Mouse (Mus musculus): ENCODE results near the gene Cyp27b1.

Cyp27b1 gene

DNA sequence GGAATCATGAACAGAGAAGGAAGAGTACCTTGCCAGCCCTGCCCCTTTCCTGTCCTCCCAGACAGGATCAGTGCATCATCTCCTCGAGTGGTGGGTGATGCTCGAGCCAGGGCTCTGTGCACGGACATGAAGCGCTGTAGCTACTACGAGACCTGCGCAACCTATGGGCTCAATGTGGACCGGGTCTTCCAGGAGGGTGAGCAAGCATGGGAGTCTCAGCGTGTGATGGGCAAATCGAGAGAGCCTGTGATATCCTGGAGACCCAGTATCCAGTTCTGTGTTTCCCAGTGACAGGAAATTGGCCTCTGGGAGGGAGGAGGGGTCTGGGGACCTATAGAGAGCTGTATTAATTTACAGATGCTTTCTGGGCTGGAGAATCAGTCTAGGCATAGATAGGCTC lies 37.0 kb downstream of the Cyp27b1 start:
- no peak for DNase-seq (ENCODE audit: inconsistent age in 2 of 2, low spot score in 1 of 2)

DNA sequence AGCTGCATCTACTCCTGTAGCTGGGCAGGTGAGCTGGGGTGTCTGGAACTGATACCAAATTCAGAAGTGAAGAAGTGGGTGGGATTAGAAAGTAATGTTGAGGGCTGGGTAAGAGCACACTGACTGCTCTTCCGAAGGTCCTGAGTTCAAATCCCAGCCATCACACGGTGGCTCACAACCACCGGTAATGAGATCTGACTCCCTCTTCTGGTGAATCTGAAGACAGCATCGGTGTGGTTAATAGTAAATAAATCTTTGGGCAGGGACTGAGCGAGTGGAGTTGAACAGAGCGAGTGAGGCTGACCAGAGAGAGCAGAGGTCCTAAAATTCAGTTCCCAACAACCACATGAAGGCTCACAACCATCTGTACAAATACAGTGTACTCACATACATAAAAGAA lies 37.6 kb downstream of the Cyp27b1 start:
- no peak for DNase-seq (ENCODE audit: inconsistent age in 2 of 2, low spot score in 1 of 2)

- peak; percentile 50 to 83 for DNase-seq (ENCODE audit: inconsistent age in 2 of 2, low spot score in 1 of 2)
Observed at GRCm38 (mm10) chr10:127090560-127091411, 42.7 kb downstream of the Cyp27b1 start.

DNA sequence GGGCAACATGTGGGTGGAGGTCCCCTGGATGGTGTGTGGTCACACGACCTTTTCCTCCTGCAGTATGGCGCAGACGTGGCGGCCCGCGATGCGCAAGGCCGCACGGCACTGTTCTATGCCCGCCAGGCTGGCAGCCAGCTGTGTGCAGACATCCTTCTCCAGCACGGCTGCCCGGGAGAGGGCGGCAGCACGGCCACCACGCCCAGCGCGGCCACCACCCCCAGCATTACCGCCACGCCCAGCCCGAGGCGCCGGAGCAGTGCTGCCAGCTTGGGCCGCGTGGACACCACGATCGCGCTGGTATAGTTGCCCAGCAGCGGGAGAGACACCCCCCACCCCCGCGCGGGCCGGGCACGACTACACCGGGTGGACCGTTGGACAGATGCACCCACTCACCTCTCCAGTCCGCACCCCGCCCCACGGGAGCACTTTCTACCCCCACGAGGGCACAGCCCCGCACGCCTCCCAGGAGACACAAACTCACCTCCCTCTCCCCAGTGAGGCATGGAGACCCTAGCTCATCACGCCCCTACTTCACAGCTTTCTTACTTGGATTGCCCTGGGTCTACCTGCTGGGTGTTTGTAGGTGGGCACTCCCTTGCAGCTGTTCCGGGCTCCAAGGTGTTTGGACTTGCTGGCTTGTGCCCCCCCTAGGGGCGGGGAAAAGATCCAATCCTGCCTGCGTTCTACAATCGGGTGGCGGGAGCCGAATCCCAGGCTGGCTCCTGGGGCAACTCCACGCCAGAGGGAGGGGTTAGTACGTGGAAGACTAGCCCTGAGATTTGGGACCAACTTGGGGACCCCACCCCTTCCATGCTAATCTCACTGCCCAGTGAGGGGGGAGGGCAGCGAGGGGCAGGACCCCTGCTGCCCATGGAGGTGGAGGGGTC lies 43.7 kb downstream of the Cyp27b1 start:
- peak; percentile 57 to 77 for DNase-seq (ENCODE audit: inconsistent age in 2 of 2, low spot score in 1 of 2)

DNA sequence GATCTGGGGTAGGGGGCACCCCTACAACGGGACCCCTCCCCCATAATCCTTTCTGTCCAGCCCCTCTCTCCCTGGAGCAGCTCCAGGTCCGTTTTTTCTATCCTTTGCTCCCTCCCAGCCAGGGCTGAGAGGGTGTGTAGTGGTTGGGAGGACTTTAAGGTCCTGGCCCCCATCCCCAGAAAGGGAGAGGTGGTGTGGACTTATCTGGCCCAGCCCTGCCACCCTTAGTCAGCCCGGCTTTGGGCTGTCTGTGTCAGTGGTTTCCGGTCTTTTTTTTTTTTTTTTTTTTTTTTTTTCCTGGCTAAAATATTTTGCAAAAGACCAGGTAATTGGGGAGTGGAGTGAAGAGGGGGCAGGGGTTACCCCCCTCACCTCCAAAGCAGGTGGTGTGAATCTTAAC lies 44.7 kb downstream of the Cyp27b1 start:
- DNase-seq (ENCODE audit: inconsistent age in 2 of 2, low spot score in 1 of 2): no peak

DNA sequence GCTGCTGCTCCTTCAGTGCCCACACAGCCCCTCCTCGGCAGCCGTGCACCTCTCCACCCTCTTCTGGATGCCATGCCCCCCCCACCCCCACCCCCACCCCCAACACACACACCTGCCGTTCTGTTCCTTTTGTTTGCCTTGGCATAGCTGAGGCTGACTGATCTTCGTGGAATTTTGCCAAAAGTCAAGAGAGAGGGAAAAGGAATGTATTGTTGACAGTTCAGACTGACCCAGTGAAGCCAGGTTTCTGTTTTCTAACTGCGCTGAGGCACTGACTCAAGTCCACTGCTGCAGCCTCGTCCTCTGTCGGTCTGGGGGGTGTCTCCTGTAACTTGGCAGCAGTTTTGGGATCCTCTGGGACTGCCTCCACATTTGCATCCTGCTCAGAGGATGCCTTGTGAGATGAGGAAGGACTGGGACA lies 46.3 kb downstream of the Cyp27b1 start:
- DNase-seq (ENCODE audit: inconsistent age in 2 of 2, low spot score in 1 of 2): no peak

- no peak for DNase-seq (ENCODE audit: inconsistent age in 2 of 2, low spot score in 1 of 2)
Observed at GRCm38 (mm10) chr10:127098514-127098913, 50.5 kb downstream of the Cyp27b1 start.

GRCm38 (mm10) chr10:127099191-127099590 lies 51.1 kb downstream of the Cyp27b1 start:
- no peak for DNase-seq (ENCODE audit: inconsistent age in 2 of 2, low spot score in 1 of 2)

GRCm38 (mm10) chr10:127099868-127100267 lies 51.8 kb downstream of the Cyp27b1 start:
- DNase-seq (ENCODE audit: inconsistent age in 2 of 2, low spot score in 1 of 2): no peak

DNA sequence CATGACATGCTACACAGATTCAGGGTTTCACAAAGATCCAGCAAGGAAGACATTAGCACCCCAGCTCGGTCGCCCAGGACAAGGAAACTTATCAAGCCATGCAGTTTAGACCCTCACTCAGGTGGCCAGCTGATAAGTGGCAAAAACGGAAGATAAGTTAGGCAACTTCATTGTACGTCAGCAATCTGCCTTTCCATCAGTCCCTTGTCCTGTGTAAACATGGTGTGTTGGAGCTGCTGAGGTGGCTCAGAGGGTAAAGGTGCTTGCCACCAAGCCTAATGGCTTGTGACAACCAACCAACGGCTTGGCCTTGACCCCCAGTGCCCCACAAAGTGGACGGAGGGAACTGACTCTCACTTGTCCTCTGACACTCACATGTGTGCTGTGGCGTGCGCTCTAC lies 52.4 kb downstream of the Cyp27b1 start:
- no peak for DNase-seq (ENCODE audit: inconsistent age in 2 of 2, low spot score in 1 of 2)

DNA sequence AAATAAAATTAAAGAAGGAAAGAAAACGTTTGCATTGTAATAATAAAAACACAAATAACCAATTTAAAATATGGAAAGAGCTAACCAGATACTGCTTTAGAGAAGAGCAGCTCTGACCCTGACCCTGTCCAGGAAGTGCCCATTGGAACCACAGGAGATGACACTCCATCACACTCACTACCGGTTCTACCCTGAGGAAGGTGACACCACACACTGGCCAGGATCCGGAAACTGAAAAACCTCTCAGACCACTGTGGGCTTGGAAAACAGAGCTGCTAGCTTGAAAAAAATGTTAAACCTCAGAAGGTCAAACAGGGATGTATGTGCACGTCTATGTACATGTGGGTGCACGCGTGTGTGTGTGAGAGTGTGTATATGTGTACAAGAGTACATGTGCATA lies 53.1 kb downstream of the Cyp27b1 start:
- DNase-seq (ENCODE audit: inconsistent age in 2 of 2, low spot score in 1 of 2): no peak
